Mouse (Mus musculus): Measurements from ENCODE around the gene Ccnd1.

GRCm38 (mm10) chr7:144938661-144939343 lies 923 bp downstream of the Ccnd1 start:
- TF ChIP-seq POLR2A (IDR thresholded peaks at IDR 0.05; ENCODE audit: extremely low read depth, insufficient read depth, low read length) (no peak), CTCF (IDR thresholded peaks at IDR 0.05; ENCODE audit: extremely low read depth, insufficient read depth, low read length) (no peak)

Data from cortical plate, adult 2 months (tissue).